Mouse (Mus musculus): Measurements from ENCODE around the gene Hist2h2aa2.

DNA sequence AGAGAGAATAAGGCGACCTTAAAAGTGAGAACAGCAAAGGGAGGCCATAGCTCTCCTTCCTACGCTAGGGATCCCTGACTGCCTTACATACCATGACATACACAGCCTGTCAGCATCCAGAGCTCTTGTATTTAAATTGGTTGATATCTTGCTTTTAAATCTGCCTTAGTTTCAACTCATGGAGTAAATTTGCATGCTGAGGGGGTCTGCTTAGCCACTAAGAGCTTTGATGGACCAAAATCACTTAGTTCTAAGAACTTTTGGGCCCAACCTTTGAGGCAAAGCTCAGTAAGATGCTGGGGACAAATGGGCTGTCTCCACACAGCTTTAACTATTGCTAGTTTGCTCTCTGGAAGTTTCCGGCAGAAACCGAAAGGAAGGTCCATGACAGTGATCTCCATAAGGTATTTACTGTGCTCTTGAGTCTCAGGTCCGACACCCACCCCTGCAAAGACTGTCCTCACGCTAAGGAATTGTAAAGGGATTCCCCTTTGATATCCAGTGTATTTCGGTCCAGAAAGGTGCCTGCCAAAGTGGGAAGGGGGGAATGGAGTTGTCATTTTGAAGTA, 2.7 kb downstream of the Hist2h2aa2 start:
- no peak for TF ChIP-seq POLR2A (IDR thresholded peaks at IDR 0.05; ENCODE audit: extremely low read depth, insufficient read depth, low read length)
- no peak for TF ChIP-seq CTCF (IDR thresholded peaks at IDR 0.05; ENCODE audit: low read depth, low read length)
